Mouse (Mus musculus) heart, embryonic 12.5 days (tissue): ENCODE data around the gene Kifc1. TPM values are rescaled to one million over a fixed set of nuclear protein-coding genes. Genes with fewer than 3 reads are reported as not detected.
"Not testable (repeated sequence)": the region's sequence is repeated elsewhere in the genome, so short reads cannot be mapped to it uniquely, and the experiment has no call there.

ENCODE experiments used
- ATAC-seq: fragments of 200-750 bp; cut with Nextera tagmentation; 2 replicates; pipeline ENCODE4 v1.8.0; 2017; ENCODE audit warnings: moderate TSS enrichment, moderate library complexity; ENCODE audit not compliant: insufficient number of reproducible peaks, low FRiP score
- H3K27ac ChIP-seq: fragments of 300-500 bp; sonication (generic); 2 replicates; pipeline ENCODE4 v1.5.1; 2016; ENCODE audit warnings: mild to moderate bottlenecking, moderate library complexity; ENCODE audit not compliant: poor library complexity, severe bottlenecking
- H3K27me3 ChIP-seq: fragments of 300-500 bp; sonication (generic); replicated peaks from 2 replicates; pipeline ENCODE4 v1.6.1; 2016; ENCODE audit warnings: mild to moderate bottlenecking, moderate library complexity
- H3K36me3 ChIP-seq: fragments of 300-500 bp; sonication (generic); 2 replicates; pipeline ENCODE4 v1.6.1; 2016; ENCODE audit warnings: mild to moderate bottlenecking, moderate library complexity
- H3K4me1 ChIP-seq: fragments of 300-500 bp; sonication (generic); replicated peaks from 2 replicates; pipeline ENCODE4 v1.6.1; 2016; ENCODE audit warnings: mild to moderate bottlenecking
- H3K4me2 ChIP-seq: fragments of 300-500 bp; sonication (generic); 2 replicates; pipeline ENCODE4 v1.6.1; 2016; ENCODE audit warnings: mild to moderate bottlenecking, moderate library complexity
- H3K4me3 ChIP-seq: fragments of 300-500 bp; sonication (generic); 2 replicates; pipeline ENCODE4 v1.5.1; 2016; ENCODE audit warnings: mild to moderate bottlenecking
- H3K9ac ChIP-seq: fragments of 300-500 bp; sonication (generic); 2 replicates; pipeline ENCODE4 v1.6.1; 2016; ENCODE audit warnings: mild to moderate bottlenecking, moderate library complexity
- H3K9me3 ChIP-seq: fragments of 300-500 bp; sonication (generic); replicated peaks from 2 replicates; pipeline ENCODE4 v1.6.1; 2016; ENCODE audit warnings: mild to moderate bottlenecking, moderate library complexity
- WGBS: fragments of 180-500 bp; shearing (Covaris S2); methylation state at CpG from one replicate; pipeline ENCODE4 v1.1.7; 2016; 5-methylcytosine and 5-hydroxymethylcytosine counted together
- polyA plus RNA-seq: library from polyadenylated mRNA; unstranded; fragments of >200 nt; fragmentation: Nextera tagmentation; extraction: Ambion mirVana; gene quantifications from 2 replicates; pipeline ENCODE4 v1.2.1, GENCODE M21; 2016

Gene Kifc1
- polyA plus RNA-seq, 1 experiment from 2014 or later, result 5.5 TPM

GRCm38 (mm10) chr17:33899642-33900041 lies 9.2 kb upstream of the Kifc1 start:
- no peak overlapping the region for H3K9ac ChIP-seq
- 73% methylated on average over 4 of the region's 4 CpGs for WGBS
- H3K4me1 ChIP-seq, result peaks cover 7% of the 10 kb centered on the region; the same call in 1 of the 2 replicates
- H3K4me3 ChIP-seq, result no peak overlapping the region
- no peaks in the 10 kb centered on the region for H3K27me3 ChIP-seq
- H3K27ac ChIP-seq, result peak overlapping the region; percentile 40; the same call in 1 of the 2 replicates
- peak; percentile 71; the same call in 1 of the 2 replicates for ATAC-seq
- no peak overlapping the region for H3K4me2 ChIP-seq
- no peaks in the 10 kb centered on the region for H3K9me3 ChIP-seq
- H3K36me3 ChIP-seq, result no peaks in the 10 kb centered on the region

- H3K27ac ChIP-seq, H3K9ac ChIP-seq, H3K27me3 ChIP-seq, H3K36me3 ChIP-seq, H3K4me1 ChIP-seq, H3K9me3 ChIP-seq, H3K4me3 ChIP-seq, H3K4me2 ChIP-seq, ATAC-seq: not testable (repeated sequence)
- 81% methylated on average over 4 of the region's 4 CpGs for WGBS
These were observed 7.7 kb upstream of the Kifc1 start for GRCm38 (mm10) chr17:33898193-33898592.

- WGBS, result 41% methylated on average over 6 of the region's 6 CpGs
- no peak for ATAC-seq
These were observed 6.8 kb upstream of the Kifc1 start for GRCm38 (mm10) chr17:33897114-33897794.

GRCm38 (mm10) chr17:33893011-33893410 lies 2.5 kb upstream of the Kifc1 start:
- H3K4me3 ChIP-seq, H3K27ac ChIP-seq, ATAC-seq, H3K9me3 ChIP-seq, H3K27me3 ChIP-seq, H3K9ac ChIP-seq, H3K36me3 ChIP-seq, H3K4me2 ChIP-seq: not testable (repeated sequence)
- 75% methylated on average over 4 of the region's 4 CpGs for WGBS
- H3K4me1 ChIP-seq, result peaks cover 13% of the 10 kb centered on the region

More at GRCm38 (mm10) chr17:33897114-33897794, 6.8 kb upstream of the Kifc1 start:
- peaks cover 7% of the 10 kb centered on the region; the same call in 1 of the 2 replicates for H3K4me1 ChIP-seq
- no peaks in the 10 kb centered on the region for H3K36me3 ChIP-seq
- no peak overlapping the region for H3K4me2 ChIP-seq
- H3K9ac ChIP-seq, result no peak overlapping the region
- no peak overlapping the region for H3K27ac ChIP-seq
- no peak overlapping the region for H3K4me3 ChIP-seq
- H3K27me3 ChIP-seq, result 0 out of 2 replicates have a peak, but pooled peaks cover 2% of the 10 kb centered on the region
- H3K9me3 ChIP-seq, result no peaks in the 10 kb centered on the region

GRCm38 (mm10) chr17:33892429-33892828 lies 2.0 kb upstream of the Kifc1 start:
- ATAC-seq, result no peak
- H3K9me3 ChIP-seq, result no peaks in the 10 kb centered on the region
- no peak overlapping the region for H3K9ac ChIP-seq
- no peak overlapping the region for H3K27ac ChIP-seq
- WGBS, result 38% methylated on average over 7 of the region's 7 CpGs
- H3K27me3 ChIP-seq, result 0 out of 2 replicates have a peak, but pooled peaks cover 2% of the 10 kb centered on the region
- peaks cover 19% of the 10 kb centered on the region for H3K4me1 ChIP-seq
- no peak overlapping the region for H3K4me3 ChIP-seq
- no peak overlapping the region for H3K4me2 ChIP-seq
- no peaks in the 10 kb centered on the region for H3K36me3 ChIP-seq

- not testable (repeated sequence) for H3K36me3 ChIP-seq, H3K4me2 ChIP-seq, ATAC-seq, H3K27ac ChIP-seq, H3K9me3 ChIP-seq, H3K27me3 ChIP-seq, H3K4me3 ChIP-seq, H3K9ac ChIP-seq
- 68% methylated on average over 6 of the region's 6 CpGs for WGBS
- H3K4me1 ChIP-seq, result peaks cover 20% of the 10 kb centered on the region
These were observed 1.4 kb upstream of the Kifc1 start for GRCm38 (mm10) chr17:33891892-33892291.

- no peak overlapping the region for H3K27ac ChIP-seq
- ATAC-seq, result no peak
- no peak overlapping the region for H3K4me2 ChIP-seq
- peaks cover 7% of the 10 kb centered on the region for H3K36me3 ChIP-seq
- peaks cover 20% of the 10 kb centered on the region for H3K4me1 ChIP-seq
- H3K9ac ChIP-seq, result no peak overlapping the region
- 0 out of 2 replicates have a peak, but pooled peaks cover 2% of the 10 kb centered on the region for H3K27me3 ChIP-seq
- no peak overlapping the region for H3K4me3 ChIP-seq
- no peaks in the 10 kb centered on the region for H3K9me3 ChIP-seq
- 57% methylated on average over 2 of the region's 2 CpGs for WGBS
These were observed 896 bp upstream of the Kifc1 start for GRCm38 (mm10) chr17:33891357-33891756.

GRCm38 (mm10) chr17:33889941-33890532 lies 424 bp downstream of the Kifc1 start:
- H3K27me3 ChIP-seq, H3K9me3 ChIP-seq: not testable (repeated sequence)
- ATAC-seq, result peak; percentile 23; the same call in 1 of the 2 replicates
- Histone ChIP-seq H3K4me2 (peak overlapping the region; percentile 75), H3K27ac (peak overlapping the region; percentile 88; the same call in 1 of the 2 replicates), H3K4me1 (peaks cover 20% of the 10 kb centered on the region), H3K4me3 (peak overlapping the region; percentile 92), H3K36me3 (peaks cover 18% of the 10 kb centered on the region), H3K9ac (peak overlapping the region; percentile 86)
- WGBS, result under 1% methylated on average over 38 of the region's 44 CpGs

- not testable (repeated sequence) for H3K9ac ChIP-seq, H3K27me3 ChIP-seq, ATAC-seq, H3K27ac ChIP-seq, H3K9me3 ChIP-seq
- peak overlapping the region; percentile 75 for H3K4me2 ChIP-seq
- peaks cover 30% of the 10 kb centered on the region for H3K36me3 ChIP-seq
- H3K4me1 ChIP-seq, result peaks cover 20% of the 10 kb centered on the region
- H3K4me3 ChIP-seq, result peak overlapping the region; percentile 6; the same call in 1 of the 2 replicates
These were observed 2.2 kb downstream of the Kifc1 start for GRCm38 (mm10) chr17:33888230-33888629.

GRCm38 (mm10) chr17:33887802-33888201 lies 2.7 kb downstream of the Kifc1 start:
- H3K27me3 ChIP-seq, H3K9me3 ChIP-seq, ATAC-seq, H3K27ac ChIP-seq, H3K4me3 ChIP-seq, H3K9ac ChIP-seq: not testable (repeated sequence)
- Histone ChIP-seq H3K4me2 (peak overlapping the region; percentile 75), H3K36me3 (peaks cover 34% of the 10 kb centered on the region), H3K4me1 (peaks cover 20% of the 10 kb centered on the region)
- WGBS, result 27% methylated on average over 2 of the region's 2 CpGs

- H3K4me3 ChIP-seq, H3K9ac ChIP-seq, ATAC-seq, H3K4me2 ChIP-seq, H3K9me3 ChIP-seq, H3K27ac ChIP-seq, H3K27me3 ChIP-seq: not testable (repeated sequence)
- WGBS, result 89% methylated on average over 11 of the region's 11 CpGs
- peaks cover 19% of the 10 kb centered on the region for H3K4me1 ChIP-seq
- peaks cover 62% of the 10 kb centered on the region for H3K36me3 ChIP-seq
These were observed 6.1 kb downstream of the Kifc1 start for GRCm38 (mm10) chr17:33884320-33884719.
